Mouse (Mus musculus): ENCODE results near the gene Satb2. TPM values are rescaled to one million over a fixed set of nuclear protein-coding genes. Genes with fewer than 3 reads are reported as not detected.

The Satb2 gene
- polyA plus RNA-seq, 1 experiment from 2014 or later = 14.4 TPM

GRCm38 (mm10) chr1:56928731-56929130, 49.7 kb downstream of the Satb2 start:
- H3K9ac ChIP-seq = no peak overlapping the region
- 85% methylated on average over 9 of the region's 9 CpGs for WGBS
- H3K4me2 ChIP-seq (replicated peaks) = no peak overlapping the region
- H3K27me3 ChIP-seq = no peaks in the 10 kb centered on the region
- no peaks in the 10 kb centered on the region for H3K4me1 ChIP-seq
- H3K36me3 ChIP-seq = no peaks in the 10 kb centered on the region
- no peak overlapping the region for H3K4me3 ChIP-seq (replicated peaks)
- no peak overlapping the region for H3K27ac ChIP-seq (replicated peaks)
- no peaks in the 10 kb centered on the region for H3K9me3 ChIP-seq (replicated peaks)
- ATAC-seq (ENCODE audit: insufficient number of reproducible peaks, low FRiP score, low TSS enrichment, low read depth) = no peak

DNA sequence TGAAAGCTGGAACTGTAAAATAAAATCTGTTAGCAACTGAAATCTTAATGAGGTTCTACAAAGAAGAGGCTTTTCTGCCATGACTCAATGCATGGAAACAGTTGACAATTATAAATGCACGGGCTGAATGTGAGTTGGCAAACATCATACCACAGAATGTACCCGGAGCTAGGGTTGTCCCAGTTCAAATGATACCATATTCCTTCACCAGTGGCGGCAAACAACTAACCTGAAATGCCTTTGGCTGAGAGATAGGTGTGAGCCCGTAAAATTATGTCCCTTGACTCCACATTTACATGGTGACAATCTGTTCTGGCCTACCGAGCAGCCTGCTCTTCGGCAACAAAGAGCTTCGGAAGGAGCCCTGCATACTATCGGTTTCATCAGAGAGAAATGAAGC, 58.0 kb downstream of the Satb2 start:
- no peak overlapping the region for H3K9ac ChIP-seq
- H3K36me3 ChIP-seq = no peaks in the 10 kb centered on the region
- no peak overlapping the region for H3K4me3 ChIP-seq (replicated peaks)
- H3K27me3 ChIP-seq = no peaks in the 10 kb centered on the region
- ATAC-seq (ENCODE audit: insufficient number of reproducible peaks, low FRiP score, low TSS enrichment, low read depth) = no peak
- WGBS = 88% methylated on average over 8 of the region's 8 CpGs
- 0 out of 2 replicates have a peak, but pooled peaks cover 4% of the 10 kb centered on the region for H3K4me1 ChIP-seq
- no peak overlapping the region for H3K27ac ChIP-seq (replicated peaks)
- H3K4me2 ChIP-seq (replicated peaks) = no peak overlapping the region
- no peaks in the 10 kb centered on the region for H3K9me3 ChIP-seq (replicated peaks)

GRCm38 (mm10) chr1:56914279-56914678, 64.2 kb downstream of the Satb2 start:
- Histone ChIP-seq H3K9me3 (replicated peaks) (no peaks in the 10 kb centered on the region), H3K36me3 (no peaks in the 10 kb centered on the region), H3K27me3 (no peaks in the 10 kb centered on the region), H3K27ac (replicated peaks) (no peak overlapping the region), H3K4me3 (replicated peaks) (no peak overlapping the region), H3K4me2 (replicated peaks) (no peak overlapping the region), H3K9ac (no peak overlapping the region), H3K4me1 (no peaks in the 10 kb centered on the region)
- no peak for ATAC-seq (ENCODE audit: insufficient number of reproducible peaks, low FRiP score, low TSS enrichment, low read depth)
- WGBS = 81% methylated on average over 6 of the region's 6 CpGs

DNA sequence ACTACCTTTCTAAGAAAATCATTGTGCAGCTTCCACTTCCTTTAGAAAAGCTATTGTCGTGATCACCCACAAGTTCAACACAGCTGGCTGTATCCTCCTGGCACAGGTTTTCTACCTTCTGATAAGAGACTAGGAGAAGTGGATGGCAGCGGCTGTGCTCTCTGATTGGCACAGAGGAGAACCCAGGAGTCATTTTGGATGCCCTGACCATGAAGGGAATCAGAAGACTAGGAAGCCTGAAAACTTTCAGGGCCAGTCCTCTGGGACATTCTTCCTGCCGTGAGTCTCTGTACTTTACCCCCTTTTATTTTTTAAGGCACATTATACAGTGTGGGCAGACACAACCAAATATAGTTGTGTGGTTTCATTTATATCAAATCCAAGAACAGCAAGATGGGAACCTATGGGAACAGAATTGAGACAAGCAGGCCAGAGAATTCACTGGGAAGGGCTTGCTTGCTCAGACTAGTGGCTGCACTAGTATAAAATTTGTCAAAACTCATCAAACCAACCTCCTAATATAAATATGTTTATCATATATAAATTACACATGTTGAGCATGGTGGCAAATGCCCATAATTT, 77.7 kb downstream of the Satb2 start:
- no peak overlapping the region for H3K9ac ChIP-seq
- H3K36me3 ChIP-seq = peaks cover 10% of the 10 kb centered on the region; the same call in 1 of the 2 replicates
- H3K4me3 ChIP-seq (replicated peaks) = no peak overlapping the region
- 74% methylated on average over 3 of the region's 3 CpGs for WGBS
- H3K27ac ChIP-seq (replicated peaks) = no peak overlapping the region
- H3K4me2 ChIP-seq (replicated peaks) = no peak overlapping the region
- H3K9me3 ChIP-seq (replicated peaks) = no peaks in the 10 kb centered on the region
- H3K4me1 ChIP-seq = no peaks in the 10 kb centered on the region
- no peak for ATAC-seq (ENCODE audit: insufficient number of reproducible peaks, low FRiP score, low TSS enrichment, low read depth)
- H3K27me3 ChIP-seq = no peaks in the 10 kb centered on the region

DNA sequence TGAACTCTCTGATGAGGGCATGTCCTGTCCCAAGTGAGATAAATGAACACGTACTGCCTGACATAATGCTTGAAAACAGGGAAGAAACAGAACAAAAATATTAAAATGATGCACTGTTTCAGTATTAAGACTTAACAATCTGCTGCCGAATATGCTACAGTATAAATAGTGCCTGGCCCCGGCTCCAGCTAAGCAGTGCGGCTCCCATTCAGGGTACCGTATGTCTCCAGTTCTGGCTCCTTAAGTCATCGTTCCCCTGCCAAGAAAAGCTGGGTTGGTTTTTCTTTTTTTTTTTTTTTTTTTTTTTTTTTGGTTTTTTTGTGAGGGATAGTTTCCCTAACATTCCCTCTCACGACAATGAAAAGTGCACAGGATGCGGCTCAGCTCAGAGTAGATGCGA, 78.3 kb downstream of the Satb2 start:
- no peaks in the 10 kb centered on the region for H3K4me1 ChIP-seq
- no peak overlapping the region for H3K9ac ChIP-seq
- no peak overlapping the region for H3K4me2 ChIP-seq (replicated peaks)
- ATAC-seq (ENCODE audit: insufficient number of reproducible peaks, low FRiP score, low TSS enrichment, low read depth) = no peak
- H3K36me3 ChIP-seq = peaks cover 10% of the 10 kb centered on the region; the same call in 1 of the 2 replicates
- WGBS = 68% methylated on average over 9 of the region's 9 CpGs
- no peaks in the 10 kb centered on the region for H3K27me3 ChIP-seq
- no peak overlapping the region for H3K4me3 ChIP-seq (replicated peaks)
- H3K9me3 ChIP-seq (replicated peaks) = no peaks in the 10 kb centered on the region
- H3K27ac ChIP-seq (replicated peaks) = no peak overlapping the region

DNA sequence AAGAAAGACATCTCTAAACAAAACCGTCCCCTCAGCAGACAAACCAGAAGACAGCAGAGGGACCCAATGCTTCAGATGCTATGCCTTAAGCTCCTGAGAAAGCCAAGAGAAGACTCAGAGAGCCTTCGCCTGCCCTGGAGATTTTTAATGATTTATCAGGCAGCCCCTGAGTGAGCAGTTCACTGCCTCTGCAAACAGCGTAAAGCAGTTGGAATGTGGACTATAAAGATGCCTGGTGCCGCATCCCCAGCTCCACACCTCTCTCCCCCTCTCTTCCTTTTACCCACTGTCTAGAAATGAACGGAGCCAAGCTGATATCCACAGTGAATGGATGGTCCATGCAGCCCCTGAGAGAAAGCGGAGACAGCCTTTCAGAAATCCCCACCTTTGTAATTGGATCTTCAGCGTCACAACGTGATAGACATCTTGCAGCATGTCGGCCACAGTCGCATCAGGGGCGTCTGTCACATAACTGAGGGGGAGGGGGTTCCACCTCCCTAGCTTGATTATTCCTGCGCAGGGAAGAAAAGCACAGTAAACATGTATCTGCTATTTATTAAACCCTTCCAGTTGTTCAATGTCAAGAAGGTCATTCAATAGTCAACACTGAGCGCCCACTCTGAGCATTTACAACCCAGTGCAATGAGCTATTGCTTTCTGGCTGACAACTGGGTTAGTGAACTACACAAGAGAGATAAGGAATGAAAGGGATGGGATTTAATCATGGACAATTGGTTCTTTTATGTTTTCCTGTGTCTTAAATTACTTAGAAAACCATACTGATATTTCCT, 79.6 kb downstream of the Satb2 start:
- ATAC-seq (ENCODE audit: insufficient number of reproducible peaks, low FRiP score, low TSS enrichment, low read depth) = no peak
- no peak overlapping the region for H3K4me2 ChIP-seq (replicated peaks)
- H3K9ac ChIP-seq = no peak overlapping the region
- no peaks in the 10 kb centered on the region for H3K27me3 ChIP-seq
- 54% methylated on average over 13 of the region's 13 CpGs for WGBS
- H3K4me1 ChIP-seq = no peaks in the 10 kb centered on the region
- no peak overlapping the region for H3K27ac ChIP-seq (replicated peaks)
- H3K4me3 ChIP-seq (replicated peaks) = no peak overlapping the region
- no peaks in the 10 kb centered on the region for H3K9me3 ChIP-seq (replicated peaks)
- H3K36me3 ChIP-seq = peaks cover 10% of the 10 kb centered on the region; the same call in 1 of the 2 replicates

GRCm38 (mm10) chr1:56897492-56898180, 80.8 kb downstream of the Satb2 start:
- Histone ChIP-seq H3K4me1 (no peaks in the 10 kb centered on the region), H3K27ac (replicated peaks) (no peak overlapping the region), H3K4me3 (replicated peaks) (no peak overlapping the region), H3K27me3 (no peaks in the 10 kb centered on the region), H3K9ac (no peak overlapping the region), H3K4me2 (replicated peaks) (no peak overlapping the region), H3K36me3 (peaks cover 10% of the 10 kb centered on the region; the same call in 1 of the 2 replicates), H3K9me3 (replicated peaks) (no peaks in the 10 kb centered on the region)
- ATAC-seq (ENCODE audit: insufficient number of reproducible peaks, low FRiP score, low TSS enrichment, low read depth) = no peak
- WGBS = 90% methylated on average over 8 of the region's 8 CpGs

GRCm38 (mm10) chr1:56896670-56897069, 81.8 kb downstream of the Satb2 start:
- H3K9me3 ChIP-seq (replicated peaks) = no peaks in the 10 kb centered on the region
- H3K4me3 ChIP-seq (replicated peaks) = no peak overlapping the region
- 83% methylated on average over 3 of the region's 3 CpGs for WGBS
- H3K27me3 ChIP-seq = no peaks in the 10 kb centered on the region
- H3K36me3 ChIP-seq = peaks cover 10% of the 10 kb centered on the region; the same call in 1 of the 2 replicates
- no peaks in the 10 kb centered on the region for H3K4me1 ChIP-seq
- ATAC-seq (ENCODE audit: insufficient number of reproducible peaks, low FRiP score, low TSS enrichment, low read depth) = no peak
- no peak overlapping the region for H3K9ac ChIP-seq
- H3K4me2 ChIP-seq (replicated peaks) = no peak overlapping the region
- H3K27ac ChIP-seq (replicated peaks) = no peak overlapping the region

DNA sequence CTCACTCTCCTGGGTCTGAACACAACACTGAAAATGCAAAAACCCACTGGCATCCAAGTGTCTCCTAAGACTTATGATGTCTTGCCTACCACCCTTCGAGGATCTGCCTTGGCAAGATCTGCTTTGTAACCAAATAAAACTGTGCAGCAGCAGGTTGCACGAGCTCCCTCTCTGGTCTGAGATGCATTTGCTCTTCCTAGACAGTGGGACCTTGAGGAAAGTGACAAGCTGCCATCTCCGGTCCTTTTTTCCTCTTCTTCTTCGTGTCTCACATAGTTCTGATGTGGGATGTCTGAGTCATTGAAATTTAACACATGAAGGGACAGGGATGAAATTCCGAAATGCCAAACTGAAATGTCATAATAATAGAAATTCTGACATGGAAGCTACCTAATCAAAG, 85.7 kb downstream of the Satb2 start:
- WGBS = 76% methylated on average over 5 of the region's 5 CpGs

GRCm38 (mm10) chr1:56888939-56889338, 89.5 kb downstream of the Satb2 start:
- H3K9ac ChIP-seq = no peak overlapping the region
- WGBS = 68% methylated on average over 1 of the region's 1 CpGs
- no peaks in the 10 kb centered on the region for H3K36me3 ChIP-seq
- no peak overlapping the region for H3K27ac ChIP-seq (replicated peaks)
- no peaks in the 10 kb centered on the region for H3K9me3 ChIP-seq (replicated peaks)
- H3K4me2 ChIP-seq (replicated peaks) = no peak overlapping the region
- H3K4me1 ChIP-seq = no peaks in the 10 kb centered on the region
- H3K4me3 ChIP-seq (replicated peaks) = no peak overlapping the region
- H3K27me3 ChIP-seq = no peaks in the 10 kb centered on the region
- no peak for ATAC-seq (ENCODE audit: insufficient number of reproducible peaks, low FRiP score, low TSS enrichment, low read depth)

More for the DNA sequence above, 85.7 kb downstream of the Satb2 start:
- no peaks in the 10 kb centered on the region for H3K9me3 ChIP-seq (replicated peaks)
- no peaks in the 10 kb centered on the region for H3K4me1 ChIP-seq
- no peaks in the 10 kb centered on the region for H3K27me3 ChIP-seq
- no peak overlapping the region for H3K27ac ChIP-seq (replicated peaks)
- H3K4me3 ChIP-seq (replicated peaks) = no peak overlapping the region
- H3K4me2 ChIP-seq (replicated peaks) = no peak overlapping the region
- H3K9ac ChIP-seq = no peak overlapping the region
- ATAC-seq (ENCODE audit: insufficient number of reproducible peaks, low FRiP score, low TSS enrichment, low read depth) = no peak
- peaks cover 6% of the 10 kb centered on the region; the same call in 1 of the 2 replicates for H3K36me3 ChIP-seq

DNA sequence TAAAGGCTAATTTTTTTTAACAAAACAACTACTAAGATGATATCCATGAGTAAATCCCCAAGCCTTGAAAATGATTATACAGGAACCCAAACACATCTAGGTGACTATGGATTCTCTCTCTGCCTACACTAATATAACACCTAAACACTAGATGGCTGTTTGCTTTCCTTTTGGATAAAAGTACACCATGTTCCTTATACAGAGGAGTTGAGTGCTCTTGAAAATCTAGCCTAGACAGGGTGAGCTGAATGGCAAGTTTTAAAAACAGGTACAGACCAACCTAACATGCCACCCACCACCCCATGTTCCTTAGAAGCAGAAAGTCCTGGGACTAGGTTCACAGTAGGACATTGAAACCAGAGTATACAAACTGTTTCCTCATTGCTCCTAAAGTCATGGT, 90.9 kb downstream of the Satb2 start:
- ATAC-seq (ENCODE audit: insufficient number of reproducible peaks, low FRiP score, low TSS enrichment, low read depth) = no peak
- Histone ChIP-seq H3K4me1 (no peaks in the 10 kb centered on the region), H3K4me2 (replicated peaks) (no peak overlapping the region), H3K9ac (no peak overlapping the region), H3K9me3 (replicated peaks) (no peaks in the 10 kb centered on the region), H3K27me3 (no peaks in the 10 kb centered on the region), H3K27ac (replicated peaks) (no peak overlapping the region), H3K4me3 (replicated peaks) (no peak overlapping the region), H3K36me3 (no peaks in the 10 kb centered on the region)
